Mouse (Mus musculus): Measurements from ENCODE around the gene Rnf223.
"Not testable (repeated sequence)": the region's sequence is repeated elsewhere in the genome, so short reads cannot be mapped to it uniquely, and the experiment has no call there.

The Rnf223 gene

DNA sequence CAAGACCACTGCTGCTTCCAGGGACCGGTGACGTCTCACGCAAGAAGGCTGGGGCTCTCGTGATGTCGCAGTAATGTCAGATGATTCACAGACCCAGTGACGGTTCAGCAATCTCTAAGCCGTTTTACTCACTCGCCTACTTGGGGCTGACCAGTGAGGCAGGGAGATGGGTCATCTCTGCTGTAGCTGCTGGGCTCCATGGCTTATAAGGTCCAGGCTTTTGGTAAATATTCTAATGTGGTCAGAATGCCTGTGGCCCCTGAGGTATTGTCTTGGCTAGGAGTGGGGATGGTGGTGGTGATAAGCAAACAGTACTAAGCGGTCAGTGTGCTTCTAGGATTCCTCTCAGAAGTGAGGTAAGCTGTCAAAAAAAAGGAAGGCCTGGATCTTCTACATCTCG lies 627 bp downstream of the Rnf223 start:
- DNase-seq: no peak

DNA sequence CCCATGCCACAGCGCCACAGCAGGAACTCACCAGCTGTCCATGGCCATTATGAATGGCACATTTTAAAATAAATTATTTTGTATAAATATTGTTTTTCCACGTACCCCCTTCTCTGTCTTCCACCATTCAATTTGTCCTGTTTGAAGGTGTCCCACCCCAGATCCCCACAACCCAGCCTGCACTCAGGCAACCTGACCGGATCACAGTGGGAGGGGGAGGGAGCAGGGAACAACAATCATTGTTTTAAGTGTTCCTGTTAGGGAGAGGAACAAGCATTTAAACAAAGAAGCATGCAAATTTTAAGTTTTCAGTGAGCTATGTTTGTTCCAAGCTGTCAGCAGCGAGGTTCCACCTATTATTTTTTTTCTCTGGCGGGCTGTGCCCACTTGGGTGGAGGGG lies 3.0 kb downstream of the Rnf223 start:
- DNase-seq: no peak

DNA sequence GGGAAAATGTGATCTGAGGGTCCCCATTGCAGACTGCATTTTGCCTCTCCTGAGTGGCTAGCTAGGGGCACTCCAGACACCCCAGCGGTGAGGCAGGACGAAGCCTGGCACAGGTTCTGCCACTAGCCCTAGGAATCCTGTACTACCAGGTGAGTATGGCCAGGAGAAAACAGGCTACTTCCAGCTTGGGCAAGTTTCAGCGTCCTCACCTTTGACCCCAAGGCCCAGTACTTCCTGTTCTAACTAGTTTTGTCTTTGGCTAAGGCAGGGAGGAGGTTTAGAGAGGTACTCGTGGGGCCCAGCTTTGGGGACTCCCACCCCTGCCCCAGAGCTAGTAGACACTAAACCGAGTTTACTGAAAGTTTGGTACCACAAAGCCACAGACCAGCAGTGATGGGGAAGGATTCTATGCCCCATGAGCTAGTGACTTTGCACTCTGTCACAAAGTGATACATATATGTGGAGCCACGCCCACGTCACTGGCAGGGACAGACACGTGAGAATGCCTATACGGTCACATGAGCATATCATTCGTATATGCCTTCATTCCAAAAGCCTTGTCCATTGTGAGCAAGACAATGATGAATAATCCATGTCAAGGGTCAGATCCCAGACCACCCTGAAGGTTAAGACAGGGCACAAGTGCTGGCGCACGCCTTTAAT lies 3.8 kb downstream of the Rnf223 start:
- no peak for DNase-seq

DNA sequence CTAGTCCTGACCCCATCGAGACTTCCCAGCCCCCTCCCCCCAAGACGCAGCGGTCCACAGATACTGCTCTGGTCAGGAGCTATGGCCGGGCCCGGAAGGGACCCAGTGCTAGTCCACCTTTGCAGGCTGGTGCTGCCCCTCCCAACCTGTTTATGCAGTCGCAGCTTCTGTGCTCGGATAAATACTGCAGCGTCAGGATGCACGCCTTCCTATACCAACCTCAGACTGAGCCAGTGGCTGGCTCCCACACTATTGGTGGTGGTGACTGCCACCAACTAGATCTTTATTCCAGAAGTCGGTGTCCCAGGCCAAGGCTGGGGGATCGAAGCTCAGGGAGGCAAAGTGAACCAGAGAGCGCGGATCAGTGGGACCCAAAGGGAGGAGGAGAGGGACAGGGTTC lies 4.8 kb downstream of the Rnf223 start:
- DNase-seq: no peak

DNA sequence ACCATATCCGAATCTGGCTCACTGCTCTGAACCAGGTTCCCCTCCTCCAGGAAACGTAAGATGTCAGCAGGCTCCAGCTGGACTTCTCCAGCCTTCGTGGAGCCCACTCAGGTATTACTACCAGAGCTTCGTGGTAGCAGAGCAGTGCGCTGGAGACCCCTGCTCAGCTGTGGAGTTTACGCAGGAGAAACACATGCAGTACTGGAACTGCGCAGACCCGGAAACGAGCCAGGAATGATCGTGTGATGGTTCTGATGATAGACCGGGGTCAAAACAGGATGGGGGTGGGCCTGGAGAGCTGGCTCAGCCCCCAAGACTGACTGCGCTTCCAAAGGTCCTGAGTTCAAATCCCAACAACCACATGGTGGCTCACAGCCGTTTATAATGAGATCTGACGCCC lies 5.5 kb downstream of the Rnf223 start:
- DNase-seq: no peak

DNA sequence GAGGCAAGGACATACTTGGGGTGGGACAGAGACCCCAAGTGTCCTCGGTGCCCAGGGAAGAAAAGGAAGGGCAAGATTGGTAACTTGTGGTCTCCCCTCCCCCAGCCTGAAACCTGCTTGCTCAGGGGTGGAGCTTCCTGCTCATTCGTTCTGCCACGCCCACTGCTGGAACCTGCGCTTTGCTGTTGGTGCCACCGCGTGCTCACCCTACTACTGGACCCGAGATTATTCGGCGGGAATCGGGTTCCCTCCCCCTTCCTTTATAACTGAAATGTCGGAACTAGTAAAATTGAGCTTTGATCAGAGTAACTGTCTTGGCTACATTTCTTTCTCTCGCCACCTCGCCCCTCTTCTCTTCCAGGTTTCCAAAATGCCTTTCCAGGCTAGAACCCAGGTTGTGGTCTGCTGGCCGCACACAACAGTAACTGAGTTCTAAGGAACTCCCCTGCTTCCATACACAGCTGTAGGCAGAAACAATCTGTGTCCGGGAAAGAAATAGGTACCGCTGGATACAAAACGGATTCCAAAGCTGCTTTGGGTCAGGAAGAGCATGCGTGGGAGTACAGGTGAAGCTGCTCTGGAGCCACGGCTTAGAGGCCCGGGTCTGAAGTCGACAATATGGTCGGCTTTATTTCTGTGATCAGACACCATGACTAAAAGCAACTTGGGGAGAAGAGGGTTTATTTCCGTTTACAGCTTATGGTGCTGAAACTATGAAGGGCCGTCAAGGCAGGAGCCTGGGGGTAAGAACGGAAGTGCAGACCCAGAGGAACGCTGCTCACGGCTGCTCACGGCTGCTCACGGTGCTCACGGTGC lies 6.2 kb downstream of the Rnf223 start:
- no peak for DNase-seq

DNA sequence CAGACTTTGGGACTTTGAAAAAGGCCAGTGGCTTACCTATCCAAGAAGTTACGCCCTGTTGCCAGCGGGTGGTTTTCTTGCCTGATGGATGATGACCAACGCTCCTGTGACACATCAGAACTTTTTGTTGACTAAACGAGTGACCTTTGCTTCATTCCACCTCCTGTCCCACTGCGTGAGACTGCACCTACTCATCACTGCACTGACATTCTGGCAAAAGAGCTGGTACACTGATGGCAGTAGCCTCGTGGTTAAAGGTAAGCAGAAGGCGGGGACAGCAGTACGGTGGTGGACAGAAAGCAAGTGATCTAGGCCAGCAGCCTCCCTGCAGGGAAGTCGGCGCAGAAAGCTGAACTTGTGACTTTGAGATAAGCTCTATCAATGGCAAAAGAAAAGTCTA lies 20.6 kb downstream of the Rnf223 start:
- DNase-seq: not testable (repeated sequence)

DNA sequence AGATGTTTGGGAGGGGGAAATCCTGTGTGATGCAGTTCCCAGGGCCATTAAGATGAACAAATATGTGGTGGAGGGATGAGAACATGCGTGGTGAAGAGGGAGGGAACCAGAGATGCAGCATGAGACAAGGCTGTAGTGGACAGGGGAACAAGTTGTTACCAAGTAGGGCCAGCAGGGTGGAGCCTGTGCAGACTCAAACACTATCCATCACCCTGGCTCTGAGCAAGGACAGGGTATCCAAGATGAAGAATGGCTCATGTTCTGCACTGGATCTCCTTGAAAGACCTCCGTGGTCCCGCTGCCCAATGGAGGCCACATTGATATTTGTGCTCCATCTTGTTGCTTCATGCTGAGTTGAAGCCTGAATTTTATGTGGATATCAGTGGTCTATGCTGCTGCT lies 24.5 kb downstream of the Rnf223 start:
- no peak for DNase-seq

DNA sequence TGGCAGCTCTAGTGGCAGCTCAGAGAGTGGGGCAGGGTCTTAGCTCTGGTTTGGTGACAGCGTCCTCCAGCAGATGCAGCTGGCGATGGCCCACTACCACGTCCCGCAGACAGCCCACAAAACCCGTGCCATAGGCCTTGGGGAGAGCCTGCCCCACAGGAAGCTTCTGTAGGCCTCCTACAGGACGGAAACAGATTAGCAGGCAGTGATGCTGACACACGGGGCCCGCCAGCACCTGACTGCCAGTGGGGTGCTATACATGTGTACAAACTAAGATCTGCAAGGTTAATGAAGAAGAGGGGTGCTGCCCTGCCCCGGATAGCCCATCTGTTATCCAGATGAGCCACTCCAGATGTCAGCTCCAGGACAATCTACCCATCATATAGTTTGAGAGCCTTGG lies 36.2 kb downstream of the Rnf223 start:
- peak; percentile 3 for DNase-seq

DNA sequence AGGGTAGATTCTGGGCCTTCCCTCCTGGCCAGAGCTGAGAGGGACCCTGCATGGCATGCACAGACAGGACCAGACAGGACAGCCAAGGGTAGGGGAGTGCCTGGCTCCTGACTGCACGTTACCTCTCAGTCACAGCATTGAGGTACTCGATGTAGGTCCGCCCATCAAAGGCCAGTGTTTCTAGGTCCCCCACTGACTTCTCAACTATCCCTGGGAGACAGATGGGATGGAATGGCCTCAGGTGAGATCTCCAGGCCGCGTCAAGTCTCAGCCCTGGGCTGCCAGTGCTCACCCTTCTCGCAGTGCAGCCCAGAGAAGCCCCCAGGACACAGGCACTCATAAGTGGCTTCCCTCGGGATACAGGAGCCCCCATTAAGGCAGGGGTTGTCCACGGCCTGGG lies 38.3 kb downstream of the Rnf223 start:
- peak; percentile 1 for DNase-seq

DNA sequence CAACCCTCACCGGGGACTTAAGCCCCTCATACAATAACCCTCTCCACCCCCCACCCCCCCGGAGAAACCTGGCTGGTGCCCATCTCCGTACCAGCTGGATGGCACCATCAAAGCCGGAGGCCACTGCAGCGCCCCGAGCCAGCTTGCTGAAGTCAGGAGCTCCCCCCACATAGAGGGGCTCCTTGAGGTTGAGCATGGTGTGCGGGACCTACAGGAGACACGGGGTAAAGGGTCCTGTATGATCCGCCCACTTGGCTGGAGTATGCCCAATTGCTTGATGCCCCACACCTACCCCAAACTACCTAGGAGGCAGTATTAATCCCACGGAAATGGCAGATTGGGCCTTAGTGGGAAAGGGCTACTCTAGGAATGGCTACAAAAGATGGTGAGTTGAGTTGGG lies 38.8 kb downstream of the Rnf223 start:
- peak; percentile 2 for DNase-seq

DNA sequence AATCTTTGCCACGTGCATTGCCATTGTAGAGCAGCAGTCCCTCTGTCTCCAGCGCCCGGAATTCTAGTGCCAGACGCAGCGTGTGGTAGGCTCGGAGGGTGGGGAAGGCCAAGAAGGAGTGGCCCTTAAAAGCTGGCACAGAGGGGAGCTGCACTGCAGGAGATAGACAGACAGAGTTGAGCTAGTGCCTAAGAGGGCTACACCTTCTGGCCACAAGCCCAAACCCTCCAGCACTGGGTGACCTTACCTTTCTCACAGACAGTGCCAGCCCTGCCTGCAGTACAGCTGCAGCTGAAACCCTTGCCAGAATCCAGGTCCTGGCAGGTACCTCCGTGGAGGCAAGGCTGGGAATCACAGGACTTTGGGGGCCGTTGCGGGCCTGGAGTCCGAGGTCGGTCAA lies 41.5 kb downstream of the Rnf223 start:
- peak; percentile 3 for DNase-seq

DNA sequence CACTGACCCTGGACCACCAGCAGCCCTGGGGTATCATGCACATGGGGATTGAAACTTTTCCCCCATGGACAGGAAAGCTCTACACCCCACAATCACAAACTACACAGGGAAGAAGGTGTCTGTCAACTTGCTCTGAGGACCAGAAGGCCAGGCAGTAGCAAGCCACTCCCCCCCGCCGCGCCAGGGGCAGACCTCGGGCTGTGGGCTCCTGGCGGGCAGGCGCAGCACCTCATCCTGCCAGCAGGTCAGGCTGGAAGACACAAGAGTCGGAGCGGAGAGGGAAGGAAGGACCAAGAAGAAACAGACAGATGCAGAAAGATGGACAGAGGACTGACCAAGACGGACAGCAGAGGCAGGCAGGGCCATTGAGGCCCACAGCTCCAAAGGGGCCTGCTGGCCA lies 47.3 kb downstream of the Rnf223 start:
- no peak for DNase-seq
